Mouse (Mus musculus): ENCODE measurements at regions not wholly inside any gene's neighbourhood (a gene's known extent, or its start where the extent isn't known, plus 50 kb on each side); places are given as distances from the start of the nearest gene placed in this dataset.

DNA sequence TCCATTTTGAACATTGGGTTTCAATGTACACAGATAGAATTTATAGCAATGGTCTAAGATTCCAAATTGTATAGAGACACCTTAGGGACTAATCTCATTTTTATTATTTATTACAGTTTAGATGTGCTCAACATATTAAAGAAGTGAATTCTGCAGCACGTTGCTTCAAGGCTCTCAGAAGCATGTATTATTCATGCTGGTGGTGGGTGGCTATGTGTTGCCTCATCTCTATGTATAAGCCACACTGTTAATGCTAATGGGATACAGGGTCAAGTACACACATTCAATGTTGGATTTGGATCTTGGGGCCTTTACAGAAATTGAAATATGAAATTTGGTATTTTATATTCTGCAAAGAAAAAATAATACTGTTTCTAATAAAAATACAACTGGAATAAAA lies 131.9 kb upstream of the Fndc3a start:
- Histone ChIP-seq H3K4me1 (ENCODE audit: control insufficient read depth, insufficient read depth, low read length) (no peaks in the 10 kb centered on the region; the same call in 1 of the 2 replicates), H3K36me3 (ENCODE audit: control insufficient read depth, insufficient read depth, low read length) (no peaks in the 10 kb centered on the region), H3K27ac (ENCODE audit: control insufficient read depth, insufficient read depth, low read depth, low read length) (no peak overlapping the region), H3K27me3 (ENCODE audit: control insufficient read depth, insufficient read depth, low read length) (no peaks in the 10 kb centered on the region), H3K4me3 (ENCODE audit: control insufficient read depth, low read depth, low read length) (no peak overlapping the region)
- TF ChIP-seq POLR2A (IDR thresholded peaks at IDR 0.05; ENCODE audit: control insufficient read depth, low read depth, low read length) (no peak), CTCF (IDR thresholded peaks at IDR 0.05; ENCODE audit: control insufficient read depth, insufficient read depth, insufficient replicate concordance, low read depth, low read length) (no peak)

GRCm38 (mm10) chr14:72835158-72835557 lies 125.4 kb upstream of the Fndc3a start:
- no peaks in the 10 kb centered on the region for H3K27me3 ChIP-seq (ENCODE audit: control insufficient read depth, insufficient read depth, low read length)
- H3K27ac ChIP-seq (ENCODE audit: control insufficient read depth, insufficient read depth, low read depth, low read length), result no peak overlapping the region
- no peak for TF ChIP-seq CTCF (IDR thresholded peaks at IDR 0.05; ENCODE audit: control insufficient read depth, insufficient read depth, insufficient replicate concordance, low read depth, low read length)
- H3K36me3 ChIP-seq (ENCODE audit: control insufficient read depth, insufficient read depth, low read length), result no peaks in the 10 kb centered on the region
- H3K4me1 ChIP-seq (ENCODE audit: control insufficient read depth, insufficient read depth, low read length), result no peaks in the 10 kb centered on the region
- no peak overlapping the region for H3K4me3 ChIP-seq (ENCODE audit: control insufficient read depth, low read depth, low read length)

DNA sequence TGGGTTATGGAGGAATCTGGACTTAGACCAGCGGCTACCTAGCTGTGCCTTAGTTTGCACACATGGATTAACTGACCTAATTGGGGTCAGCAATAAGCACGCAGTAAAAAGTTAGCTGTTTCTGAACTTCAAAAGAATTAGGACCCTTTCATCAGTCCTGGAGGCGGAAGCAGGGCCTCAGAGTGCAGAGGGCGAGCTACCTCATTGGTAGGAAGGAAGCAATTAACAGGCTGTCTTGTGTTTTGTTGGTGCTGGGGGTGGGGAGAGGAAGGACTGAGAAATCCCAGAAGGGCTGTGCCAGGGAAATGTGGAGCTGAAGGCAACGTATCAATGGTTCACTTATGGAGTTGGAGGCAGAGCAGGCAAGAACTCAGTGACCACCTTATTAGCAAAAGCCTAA lies 119.5 kb upstream of the Fndc3a start:
- no peak for TF ChIP-seq CTCF (IDR thresholded peaks at IDR 0.05; ENCODE audit: control insufficient read depth, insufficient read depth, insufficient replicate concordance, low read depth, low read length)
- TF ChIP-seq POLR2A (IDR thresholded peaks at IDR 0.05; ENCODE audit: control insufficient read depth, low read depth, low read length), result no peak
- Histone ChIP-seq H3K36me3 (ENCODE audit: control insufficient read depth, insufficient read depth, low read length) (no peaks in the 10 kb centered on the region), H3K4me1 (ENCODE audit: control insufficient read depth, insufficient read depth, low read length) (no peaks in the 10 kb centered on the region), H3K4me3 (ENCODE audit: control insufficient read depth, low read depth, low read length) (no peak overlapping the region), H3K27ac (ENCODE audit: control insufficient read depth, insufficient read depth, low read depth, low read length) (no peak overlapping the region), H3K27me3 (ENCODE audit: control insufficient read depth, insufficient read depth, low read length) (no peaks in the 10 kb centered on the region)

- no peaks in the 10 kb centered on the region for H3K36me3 ChIP-seq (ENCODE audit: control insufficient read depth, insufficient read depth, low read length)
- no peaks in the 10 kb centered on the region for H3K27me3 ChIP-seq (ENCODE audit: control insufficient read depth, insufficient read depth, low read length)
- no peaks in the 10 kb centered on the region for H3K4me1 ChIP-seq (ENCODE audit: control insufficient read depth, insufficient read depth, low read length)
- H3K4me3 ChIP-seq (ENCODE audit: control insufficient read depth, low read depth, low read length), result no peak overlapping the region
- no peak for TF ChIP-seq POLR2A (IDR thresholded peaks at IDR 0.05; ENCODE audit: control insufficient read depth, low read depth, low read length)
- no peak for TF ChIP-seq CTCF (IDR thresholded peaks at IDR 0.05; ENCODE audit: control insufficient read depth, insufficient read depth, insufficient replicate concordance, low read depth, low read length)
- H3K27ac ChIP-seq (ENCODE audit: control insufficient read depth, insufficient read depth, low read depth, low read length), result no peak overlapping the region
Observed at GRCm38 (mm10) chr14:72825549-72825948, 115.7 kb upstream of the Fndc3a start.

GRCm38 (mm10) chr14:72822231-72822615 lies 112.4 kb upstream of the Fndc3a start:
- H3K36me3 ChIP-seq (ENCODE audit: control insufficient read depth, insufficient read depth, low read length), result no peaks in the 10 kb centered on the region
- H3K27me3 ChIP-seq (ENCODE audit: control insufficient read depth, insufficient read depth, low read length), result no peaks in the 10 kb centered on the region
- no peak overlapping the region for H3K4me3 ChIP-seq (ENCODE audit: control insufficient read depth, low read depth, low read length)
- no peak for TF ChIP-seq CTCF (IDR thresholded peaks at IDR 0.05; ENCODE audit: control insufficient read depth, insufficient read depth, insufficient replicate concordance, low read depth, low read length)
- TF ChIP-seq POLR2A (IDR thresholded peaks at IDR 0.05; ENCODE audit: control insufficient read depth, low read depth, low read length), result no peak
- no peak overlapping the region for H3K27ac ChIP-seq (ENCODE audit: control insufficient read depth, insufficient read depth, low read depth, low read length)
- H3K4me1 ChIP-seq (ENCODE audit: control insufficient read depth, insufficient read depth, low read length), result no peaks in the 10 kb centered on the region; the same call in 1 of the 2 replicates

DNA sequence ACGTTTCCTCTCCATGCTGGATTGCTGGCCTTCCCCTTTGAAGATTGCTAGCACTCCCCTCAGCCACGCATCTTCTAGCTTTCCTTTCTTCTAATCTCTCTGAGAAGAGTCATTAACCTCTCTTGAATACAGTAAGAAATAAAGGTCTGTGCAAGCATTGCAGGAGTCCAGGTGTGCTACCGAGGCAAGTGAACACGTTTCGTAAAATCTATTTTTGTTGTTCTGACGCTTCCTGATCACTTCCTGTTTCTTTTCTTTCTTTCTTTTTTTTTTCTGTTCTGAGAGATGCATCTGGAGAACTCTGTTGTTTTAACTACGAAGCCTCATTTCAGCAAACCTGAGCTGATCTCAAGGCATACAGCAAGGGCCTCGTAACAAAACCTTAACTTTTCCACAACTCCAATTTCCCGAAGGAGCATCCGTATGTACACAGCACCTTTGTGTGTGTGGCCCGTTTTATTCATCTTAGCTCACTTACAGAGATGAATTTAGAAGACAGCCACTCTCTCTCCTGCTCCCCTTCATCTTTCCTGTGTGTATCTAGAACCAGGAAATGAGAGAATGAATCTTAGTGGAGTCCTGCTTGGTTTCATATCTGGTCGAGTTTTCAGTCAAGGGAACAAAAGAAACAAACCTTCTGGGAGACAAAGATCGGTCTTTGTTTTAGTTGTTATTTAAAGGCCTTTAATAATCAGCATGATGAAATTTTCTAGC lies 111.9 kb upstream of the Fndc3a start:
- Histone ChIP-seq H3K27me3 (ENCODE audit: control insufficient read depth, insufficient read depth, low read length) (no peaks in the 10 kb centered on the region), H3K36me3 (ENCODE audit: control insufficient read depth, insufficient read depth, low read length) (no peaks in the 10 kb centered on the region), H3K27ac (ENCODE audit: control insufficient read depth, insufficient read depth, low read depth, low read length) (no peak overlapping the region), H3K4me1 (ENCODE audit: control insufficient read depth, insufficient read depth, low read length) (no peaks in the 10 kb centered on the region; the same call in 1 of the 2 replicates), H3K4me3 (ENCODE audit: control insufficient read depth, low read depth, low read length) (no peak overlapping the region)
- TF ChIP-seq CTCF (IDR thresholded peaks at IDR 0.05; ENCODE audit: control insufficient read depth, insufficient read depth, insufficient replicate concordance, low read depth, low read length) (no peak), POLR2A (IDR thresholded peaks at IDR 0.05; ENCODE audit: control insufficient read depth, low read depth, low read length) (no peak)

DNA sequence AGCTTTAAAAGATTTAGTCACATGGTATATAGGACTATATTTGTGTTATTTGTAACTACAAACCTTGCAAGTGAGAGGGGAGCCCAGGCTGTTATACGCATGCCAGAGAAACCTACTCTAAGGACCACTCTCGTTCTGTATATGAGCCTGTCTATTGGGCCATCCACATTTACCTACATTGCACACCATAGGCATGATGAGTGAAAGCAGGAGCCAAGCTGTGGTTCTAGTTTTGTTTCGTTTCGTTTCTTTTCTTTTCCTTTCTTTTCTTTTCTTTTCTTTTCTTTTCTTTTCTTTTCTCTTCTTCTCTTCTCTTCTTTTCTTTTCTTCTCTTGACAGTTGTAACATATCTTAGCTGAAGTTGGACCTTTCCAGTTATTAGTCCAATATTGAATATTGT lies 109.2 kb upstream of the Fndc3a start:
- Histone ChIP-seq H3K27ac (ENCODE audit: control insufficient read depth, insufficient read depth, low read depth, low read length) (no peak overlapping the region), H3K36me3 (ENCODE audit: control insufficient read depth, insufficient read depth, low read length) (no peaks in the 10 kb centered on the region), H3K4me1 (ENCODE audit: control insufficient read depth, insufficient read depth, low read length) (no peaks in the 10 kb centered on the region; the same call in 1 of the 2 replicates), H3K4me3 (ENCODE audit: control insufficient read depth, low read depth, low read length) (no peak overlapping the region), H3K27me3 (ENCODE audit: control insufficient read depth, insufficient read depth, low read length) (no peaks in the 10 kb centered on the region)
- TF ChIP-seq CTCF (IDR thresholded peaks at IDR 0.05; ENCODE audit: control insufficient read depth, insufficient read depth, insufficient replicate concordance, low read depth, low read length), result no peak
- no peak for TF ChIP-seq POLR2A (IDR thresholded peaks at IDR 0.05; ENCODE audit: control insufficient read depth, low read depth, low read length)
